Mouse (Mus musculus): ENCODE results near the gene Zhx3. TPM values are rescaled to one million over a fixed set of nuclear protein-coding genes. Genes with fewer than 3 reads are reported as not detected.

Gene Zhx3
- polyA plus RNA-seq, 1 experiment from 2014 or later = 6.8 TPM

DNA sequence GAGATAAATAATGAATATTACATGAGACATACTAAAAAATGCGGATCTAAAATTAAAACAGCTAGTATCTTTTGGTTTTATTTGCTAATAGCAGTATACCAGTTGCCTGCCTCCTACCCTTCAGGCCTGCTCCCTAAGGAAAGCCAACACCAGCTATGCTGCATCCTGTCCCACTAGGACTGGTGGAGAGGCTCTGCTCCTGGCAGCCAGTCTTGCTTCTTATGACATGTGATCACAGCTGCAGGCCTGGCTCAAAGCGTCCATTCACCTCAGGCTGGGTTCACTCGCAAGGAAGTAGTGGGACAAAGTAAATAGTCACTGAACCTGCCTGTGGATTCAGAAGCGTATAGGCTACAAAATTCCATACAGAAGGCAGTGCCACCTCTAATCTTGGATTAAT is 11.1 kb upstream of the Zhx3 start:
- no peak overlapping the region for H3K9ac ChIP-seq (ENCODE audit: low read length)
- H3K4me2 ChIP-seq (ENCODE audit: low read length) = no peak overlapping the region
- no peak for ATAC-seq (ENCODE audit: insufficient number of reproducible peaks, insufficient read depth, low FRiP score, low read depth)
- no peak overlapping the region for H3K27ac ChIP-seq (replicated peaks in 1 of 2; ENCODE audit: control insufficient read depth in 1 of 2, insufficient read depth in 1 of 2, low read depth in 2 of 2, low read length in 2 of 2)
- no peaks in the 10 kb centered on the region for H3K36me3 ChIP-seq (ENCODE audit: control insufficient read depth, insufficient read depth, low read length)
- H3K9me3 ChIP-seq (ENCODE audit: control insufficient read depth, low read length) = no peaks in the 10 kb centered on the region
- WGBS = 67% methylated on average over 4 of the region's 4 CpGs
- no peak overlapping the region for H3K4me3 ChIP-seq (ENCODE audit: control insufficient read depth in 1 of 2, insufficient read depth in 1 of 2, low read depth in 1 of 2, low read length in 2 of 2)
- H3K27me3 ChIP-seq (ENCODE audit: control insufficient read depth, insufficient read depth, low read length) = no peaks in the 10 kb centered on the region
- H3K4me1 ChIP-seq (ENCODE audit: control insufficient read depth in 2 of 2, insufficient read depth in 2 of 2, low read length in 2 of 2) = peaks cover 11 to 12% of the 10 kb centered on the region in 2 experiments

DNA sequence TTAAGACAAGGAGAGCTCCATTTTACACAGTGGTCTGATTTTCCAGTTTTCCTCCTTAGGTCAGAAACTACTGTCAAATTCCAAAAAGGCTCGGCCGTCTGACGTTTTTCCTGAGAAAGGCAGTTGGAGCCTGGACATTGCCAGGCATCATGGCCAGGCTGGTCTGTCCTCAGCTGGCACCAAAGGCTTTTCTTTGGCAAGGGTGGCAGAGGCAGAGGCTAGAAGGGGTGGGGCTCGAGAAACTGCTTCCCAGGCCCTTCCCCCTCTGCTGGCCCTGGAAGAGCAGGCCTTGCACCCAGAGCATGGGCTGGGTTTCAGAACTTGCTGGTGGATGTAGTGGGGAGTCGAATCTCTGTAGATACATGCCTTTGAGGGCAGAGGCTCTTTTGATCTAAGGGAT is 9.6 kb upstream of the Zhx3 start:
- ATAC-seq (ENCODE audit: insufficient number of reproducible peaks, insufficient read depth, low FRiP score, low read depth) = no peak
- H3K36me3 ChIP-seq (ENCODE audit: control insufficient read depth, insufficient read depth, low read length) = no peaks in the 10 kb centered on the region
- peaks cover 5 to 12% of the 10 kb centered on the region in 2 experiments for H3K4me1 ChIP-seq (ENCODE audit: control insufficient read depth in 2 of 2, insufficient read depth in 2 of 2, low read length in 2 of 2)
- no peak overlapping the region for H3K27ac ChIP-seq (replicated peaks in 1 of 2; ENCODE audit: control insufficient read depth in 1 of 2, insufficient read depth in 1 of 2, low read depth in 2 of 2, low read length in 2 of 2)
- H3K9me3 ChIP-seq (ENCODE audit: control insufficient read depth, low read length) = no peaks in the 10 kb centered on the region
- H3K4me3 ChIP-seq (ENCODE audit: control insufficient read depth in 1 of 2, insufficient read depth in 1 of 2, low read depth in 1 of 2, low read length in 2 of 2) = no peak overlapping the region
- no peak overlapping the region for H3K4me2 ChIP-seq (ENCODE audit: low read length)
- no peak overlapping the region for H3K9ac ChIP-seq (ENCODE audit: low read length)
- no peaks in the 10 kb centered on the region for H3K27me3 ChIP-seq (ENCODE audit: control insufficient read depth, insufficient read depth, low read length)
- WGBS = 71% methylated on average over 5 of the region's 5 CpGs

DNA sequence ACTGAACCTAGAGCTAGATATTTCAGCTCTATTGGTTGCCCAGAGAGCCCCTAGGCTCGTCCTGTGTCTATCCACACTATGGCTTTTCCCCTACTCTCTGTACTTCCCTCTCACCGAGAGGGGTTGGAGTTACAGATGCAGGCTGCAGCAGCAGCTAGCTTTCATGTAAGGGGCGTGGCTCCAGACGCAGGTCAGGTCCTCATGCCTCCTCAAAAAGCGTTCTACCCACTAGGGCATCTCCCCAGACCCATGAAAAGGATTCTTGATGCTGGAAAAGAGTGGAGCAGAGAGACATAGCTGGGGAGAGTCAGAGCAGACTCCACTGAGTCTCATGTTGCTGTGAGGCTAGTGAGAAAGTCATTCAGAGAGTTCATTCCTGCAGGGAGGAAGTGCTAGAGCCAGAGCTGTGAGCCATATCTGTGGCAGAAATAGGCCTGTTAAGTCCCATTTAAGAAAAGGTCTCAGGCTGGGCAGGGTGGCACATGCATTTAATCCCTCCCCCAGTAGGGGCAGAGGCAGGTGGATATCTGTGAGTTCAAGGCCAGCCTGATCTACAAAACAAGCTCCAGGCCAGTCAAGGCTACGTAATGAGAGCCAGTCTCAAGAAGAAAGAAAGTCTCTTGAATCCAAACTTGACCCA is 8.8 kb upstream of the Zhx3 start:
- WGBS = 57% methylated on average over 6 of the region's 6 CpGs
- Histone ChIP-seq H3K4me2 (ENCODE audit: low read length) (no peak overlapping the region), H3K36me3 (ENCODE audit: control insufficient read depth, insufficient read depth, low read length) (no peaks in the 10 kb centered on the region), H3K9me3 (ENCODE audit: control insufficient read depth, low read length) (no peaks in the 10 kb centered on the region), H3K27me3 (ENCODE audit: control insufficient read depth, insufficient read depth, low read length) (no peaks in the 10 kb centered on the region), H3K27ac (replicated peaks in 1 of 2; ENCODE audit: control insufficient read depth in 1 of 2, insufficient read depth in 1 of 2, low read depth in 2 of 2, low read length in 2 of 2) (no peak overlapping the region), H3K9ac (ENCODE audit: low read length) (no peak overlapping the region), H3K4me1 (ENCODE audit: control insufficient read depth in 2 of 2, insufficient read depth in 2 of 2, low read length in 2 of 2) (peaks cover 5 to 12% of the 10 kb centered on the region in 2 experiments), H3K4me3 (ENCODE audit: control insufficient read depth in 1 of 2, insufficient read depth in 1 of 2, low read depth in 1 of 2, low read length in 2 of 2) (no peak overlapping the region)
- ATAC-seq (ENCODE audit: insufficient number of reproducible peaks, insufficient read depth, low FRiP score, low read depth) = no peak

DNA sequence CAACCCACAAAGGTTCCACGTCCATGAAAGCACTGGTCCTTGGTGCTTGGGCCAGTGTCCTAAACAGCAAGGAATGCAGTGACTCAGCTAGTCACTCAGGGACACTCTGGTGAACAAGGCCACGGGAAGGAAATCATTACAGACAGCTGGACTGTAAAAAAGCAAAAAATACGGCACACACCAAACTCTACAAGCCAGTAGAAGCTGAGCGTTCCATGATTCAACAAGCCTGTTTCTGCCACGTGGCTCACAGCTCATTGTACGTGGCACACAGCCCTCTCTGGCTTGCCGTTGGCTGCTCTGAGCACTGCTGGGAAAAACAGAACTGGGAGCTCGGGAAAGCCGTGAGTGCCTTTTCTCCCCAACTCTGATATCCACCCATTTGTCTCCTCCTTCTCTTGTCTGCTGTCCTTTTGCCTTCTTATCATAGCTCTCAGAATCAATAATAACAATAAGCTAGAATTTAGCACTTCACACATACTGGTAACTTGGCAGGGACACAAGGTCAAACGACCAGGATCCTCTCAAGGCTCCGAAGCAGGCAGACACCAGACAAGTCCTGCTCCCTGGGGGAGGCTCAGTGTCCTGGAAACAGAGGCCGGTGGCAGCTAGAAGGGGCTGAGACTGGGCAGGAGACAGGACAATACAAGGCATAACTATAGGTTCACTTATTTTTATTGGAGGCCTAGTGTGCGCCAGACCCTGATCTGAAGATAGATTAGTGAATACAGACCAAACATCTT is 7.8 kb upstream of the Zhx3 start, which contains the start of gene Lpin3:
TSS of gene Lpin3 (plus strand) at position 218 of the 743 bp plus-strand sequence.
- Histone ChIP-seq H3K4me3 (ENCODE audit: control insufficient read depth in 1 of 2, insufficient read depth in 1 of 2, low read depth in 1 of 2, low read length in 2 of 2) (no peak within 1 kb of the TSS), H3K9me3 (ENCODE audit: control insufficient read depth, low read length) (peaks cover 4% of the 10 kb centered on the region), H3K27ac (replicated peaks in 1 of 2; ENCODE audit: control insufficient read depth in 1 of 2, insufficient read depth in 1 of 2, low read depth in 2 of 2, low read length in 2 of 2) (no peak within 1 kb of the TSS), H3K4me2 (ENCODE audit: low read length) (no peak within 1 kb of the TSS), H3K9ac (ENCODE audit: low read length) (peak within 1 kb of the TSS; percentile 13; the same call in 1 of the 2 replicates), H3K4me1 (ENCODE audit: control insufficient read depth in 2 of 2, insufficient read depth in 2 of 2, low read length in 2 of 2) (peaks cover 5 to 12% of the 10 kb centered on the region in 2 experiments), H3K27me3 (ENCODE audit: control insufficient read depth, insufficient read depth, low read length) (no peaks in the 10 kb centered on the region), H3K36me3 (ENCODE audit: control insufficient read depth, insufficient read depth, low read length) (no peaks in the 10 kb centered on the region)
- 40% methylated on average over 13 of the region's 13 CpGs for WGBS
- no peak for ATAC-seq (ENCODE audit: insufficient number of reproducible peaks, insufficient read depth, low FRiP score, low read depth)

DNA sequence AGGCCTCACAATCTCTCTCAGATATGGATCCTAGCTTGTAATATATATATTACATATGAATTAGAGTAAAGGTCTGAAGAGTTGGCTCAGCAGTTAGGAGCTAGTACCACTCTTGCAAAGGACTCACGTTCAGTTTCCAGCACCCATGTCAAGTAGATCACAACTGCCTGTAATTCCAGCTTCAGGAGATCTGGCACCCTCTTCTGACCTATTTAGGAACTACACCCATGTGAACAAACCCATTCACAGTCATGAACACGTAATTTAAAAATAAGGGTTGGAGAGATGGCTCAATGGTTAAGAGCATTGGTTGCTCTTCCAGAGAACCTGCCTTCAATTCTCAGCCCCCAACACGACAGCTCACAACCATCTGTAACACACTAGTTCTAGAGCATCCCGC is 3.3 kb upstream of the Zhx3 start:
- H3K9ac ChIP-seq (ENCODE audit: low read length) = no peak overlapping the region
- no peak overlapping the region for H3K27ac ChIP-seq (replicated peaks in 1 of 2; ENCODE audit: control insufficient read depth in 1 of 2, insufficient read depth in 1 of 2, low read depth in 2 of 2, low read length in 2 of 2)
- WGBS = 84% methylated on average over 4 of the region's 4 CpGs
- peaks cover 5 to 15% of the 10 kb centered on the region in 2 experiments for H3K4me1 ChIP-seq (ENCODE audit: control insufficient read depth in 2 of 2, insufficient read depth in 2 of 2, low read length in 2 of 2)
- no peaks in the 10 kb centered on the region for H3K27me3 ChIP-seq (ENCODE audit: control insufficient read depth, insufficient read depth, low read length)
- no peak for ATAC-seq (ENCODE audit: insufficient number of reproducible peaks, insufficient read depth, low FRiP score, low read depth)
- H3K36me3 ChIP-seq (ENCODE audit: control insufficient read depth, insufficient read depth, low read length) = no peaks in the 10 kb centered on the region
- no peak overlapping the region for H3K4me2 ChIP-seq (ENCODE audit: low read length)
- no peak overlapping the region for H3K4me3 ChIP-seq (ENCODE audit: control insufficient read depth in 1 of 2, insufficient read depth in 1 of 2, low read depth in 1 of 2, low read length in 2 of 2)
- H3K9me3 ChIP-seq (ENCODE audit: control insufficient read depth, low read length) = peaks cover 4% of the 10 kb centered on the region

DNA sequence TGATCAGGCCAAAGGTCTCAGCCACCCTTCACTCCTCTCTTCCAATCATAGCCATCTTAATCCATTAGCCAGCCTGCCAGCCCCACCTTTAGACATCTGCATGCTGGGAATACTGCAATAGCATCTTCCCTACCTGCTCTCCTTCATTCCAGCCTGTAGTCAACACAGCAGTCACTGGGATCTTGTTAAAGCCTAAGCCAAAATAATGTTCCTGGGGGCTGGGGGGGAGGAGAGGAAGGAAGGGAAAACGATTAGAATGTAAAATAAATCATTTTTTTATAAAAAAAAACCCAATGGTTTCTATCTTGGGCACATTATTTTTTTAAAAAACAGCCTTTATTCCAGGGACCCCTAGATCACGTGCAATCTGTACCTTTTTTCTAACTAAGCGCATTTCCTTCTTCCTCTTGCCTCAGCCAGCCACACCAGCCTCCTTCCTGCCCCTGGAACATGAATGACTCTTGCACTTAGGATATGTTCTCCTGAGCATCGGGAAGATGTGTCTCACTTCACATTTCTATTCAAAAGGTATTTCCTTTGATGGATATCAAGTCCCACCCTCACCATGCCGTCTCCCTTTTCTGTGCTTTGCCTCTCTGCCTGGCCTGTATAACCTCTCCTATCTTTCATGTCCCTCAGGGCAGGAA is 1.6 kb upstream of the Zhx3 start:
- Histone ChIP-seq H3K9me3 (ENCODE audit: control insufficient read depth, low read length) (peaks cover 4% of the 10 kb centered on the region), H3K4me3 (ENCODE audit: control insufficient read depth in 1 of 2, insufficient read depth in 1 of 2, low read depth in 1 of 2, low read length in 2 of 2) (no peak overlapping the region), H3K27ac (replicated peaks in 1 of 2; ENCODE audit: control insufficient read depth in 1 of 2, insufficient read depth in 1 of 2, low read depth in 2 of 2, low read length in 2 of 2) (no peak overlapping the region), H3K9ac (ENCODE audit: low read length) (no peak overlapping the region), H3K4me1 (ENCODE audit: control insufficient read depth in 2 of 2, insufficient read depth in 2 of 2, low read length in 2 of 2) (peaks cover 3 to 8% of the 10 kb centered on the region in 2 experiments; a peak in 3 of 4 replicates), H3K27me3 (ENCODE audit: control insufficient read depth, insufficient read depth, low read length) (no peaks in the 10 kb centered on the region), H3K36me3 (ENCODE audit: control insufficient read depth, insufficient read depth, low read length) (no peaks in the 10 kb centered on the region), H3K4me2 (ENCODE audit: low read length) (no peak overlapping the region)
- 70% methylated on average over 5 of the region's 5 CpGs for WGBS
- no peak for ATAC-seq (ENCODE audit: insufficient number of reproducible peaks, insufficient read depth, low FRiP score, low read depth)

DNA sequence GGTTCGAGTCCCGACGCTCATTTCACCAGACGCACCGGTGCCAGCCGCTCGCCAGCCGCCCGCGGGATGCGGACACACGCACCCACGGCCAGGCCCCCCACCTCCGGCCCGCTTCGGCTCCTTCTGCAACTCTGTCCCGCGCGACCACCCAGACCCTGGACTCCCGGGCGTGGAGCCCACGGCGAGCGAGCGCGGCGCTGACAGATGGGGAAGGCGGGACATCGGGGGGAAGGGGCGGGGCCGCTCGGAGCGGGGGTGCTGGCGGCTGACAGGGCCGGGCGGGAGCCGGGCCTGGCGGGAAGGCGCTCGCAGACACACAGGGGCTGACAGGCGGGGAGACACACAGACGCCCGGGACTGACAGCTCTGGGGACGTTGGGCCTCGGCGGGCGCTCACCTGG is 403 bp downstream of the Zhx3 start:
- Histone ChIP-seq H3K4me2 (ENCODE audit: low read length) (peak overlapping the region; percentile 76), H3K9me3 (ENCODE audit: control insufficient read depth, low read length) (peaks cover 4% of the 10 kb centered on the region), H3K36me3 (ENCODE audit: control insufficient read depth, insufficient read depth, low read length) (no peaks in the 10 kb centered on the region), H3K4me1 (ENCODE audit: control insufficient read depth in 2 of 2, insufficient read depth in 2 of 2, low read length in 2 of 2) (peaks cover 3 to 11% of the 10 kb centered on the region in 2 experiments), H3K9ac (ENCODE audit: low read length) (peak overlapping the region; percentile 99), H3K27ac (replicated peaks in 1 of 2; ENCODE audit: control insufficient read depth in 1 of 2, insufficient read depth in 1 of 2, low read depth in 2 of 2, low read length in 2 of 2) (peak overlapping the region; percentile 93 to 98), H3K27me3 (ENCODE audit: control insufficient read depth, insufficient read depth, low read length) (no peaks in the 10 kb centered on the region), H3K4me3 (ENCODE audit: control insufficient read depth in 1 of 2, insufficient read depth in 1 of 2, low read depth in 1 of 2, low read length in 2 of 2) (peak overlapping the region; percentile 92 to 97)
- WGBS = under 1% methylated on average over 44 of the region's 47 CpGs
- peak; percentile 85 for ATAC-seq (ENCODE audit: insufficient number of reproducible peaks, insufficient read depth, low FRiP score, low read depth)
